Comparison of ENCODE assay signal across 8 mouse cellular contexts in the genomic region with DNA sequence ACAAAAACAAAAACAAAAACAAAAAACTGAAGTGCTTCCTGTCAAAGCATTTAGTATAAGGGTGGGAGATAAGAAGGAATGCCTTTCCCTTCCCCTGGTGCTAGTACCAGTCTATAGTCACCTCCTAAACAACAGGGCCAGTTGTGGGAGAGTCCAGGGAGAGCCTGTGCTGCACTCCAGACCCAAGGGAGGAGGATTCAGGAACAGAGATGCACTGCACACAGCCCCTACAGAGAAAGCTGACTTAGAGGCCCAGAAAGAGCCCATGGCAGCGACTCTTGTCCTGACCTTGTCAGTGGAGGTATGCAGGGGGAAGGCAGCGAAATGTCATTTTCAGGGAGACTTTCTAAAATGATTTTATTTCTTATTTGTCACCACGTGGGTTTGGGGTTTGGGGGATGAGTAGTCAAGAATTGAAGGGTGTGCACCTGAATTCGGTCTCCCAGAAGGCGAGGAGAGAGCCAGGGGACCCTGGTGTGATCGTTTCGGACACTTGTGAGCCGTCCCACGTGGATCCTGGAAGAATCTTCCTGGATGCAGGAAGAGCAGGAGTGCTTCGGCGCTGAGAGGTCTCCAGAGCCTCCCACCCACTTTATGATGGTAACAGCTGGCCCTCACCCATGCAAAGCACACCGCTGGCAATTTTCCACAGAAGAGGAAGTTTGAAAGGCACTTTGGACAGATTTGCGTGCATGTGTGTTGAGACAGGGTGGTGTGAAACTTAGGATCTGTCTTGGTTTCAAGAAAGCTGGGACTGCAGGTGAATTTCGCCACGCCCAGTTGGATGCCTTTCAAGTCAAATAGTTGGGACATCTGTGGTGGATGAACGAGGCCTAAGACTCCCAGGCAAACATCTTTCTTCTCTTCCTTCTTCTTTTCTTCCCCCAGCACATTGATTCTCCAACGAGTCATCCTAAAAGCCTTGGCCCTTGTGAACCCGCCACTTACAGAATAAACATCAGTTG. TPM values are rescaled to one million over a fixed set of nuclear protein-coding genes. Genes with fewer than 3 reads are reported as not detected.
DNase-seq lines count a peak whose midpoint lies in the region; ATAC-seq lines count a peak whose summit lies in the region.

No protein-coding gene starts in this region.

- ATAC-seq in lung, embryonic 15.5 days (ENCODE audit: borderline replicate concordance, extremely low read depth, low FRiP score, low TSS enrichment) = no peak
- ATAC-seq in forebrain, embryonic 11.5 days (replicated peaks; ENCODE audit: low FRiP score) = no peak
- no peak for ATAC-seq in intestine, embryonic 14.5 days (replicated peaks; ENCODE audit: low FRiP score, low TSS enrichment, low read depth)

- peaks cover 20% of the 10 kb centered on the region for H3K4me1 ChIP-seq in lung, embryonic 15.5 days
- H3K4me1 ChIP-seq in forebrain, embryonic 11.5 days (replicated peaks; ENCODE audit: control insufficient read depth, insufficient read depth, low read length) = peaks cover 7% of the 10 kb centered on the region
- H3K4me1 ChIP-seq in intestine, embryonic 14.5 days (replicated peaks; ENCODE audit: control insufficient read depth, insufficient read depth, low read length) = peaks cover 6% of the 10 kb centered on the region

- peaks cover 9% of the 10 kb centered on the region; the same call in 1 of the 2 replicates for H3K27me3 ChIP-seq in lung, embryonic 15.5 days
- H3K27me3 ChIP-seq in forebrain, embryonic 11.5 days (ENCODE audit: control insufficient read depth, insufficient read depth, low read length) = peaks cover 20% of the 10 kb centered on the region
- no peaks in the 10 kb centered on the region for H3K27me3 ChIP-seq in intestine, embryonic 14.5 days (replicated peaks; ENCODE audit: control insufficient read depth, insufficient read depth, low read length)

- no peak for DNase-seq in lung, postnatal 14 days
- DNase-seq in forebrain, embryonic 11.5 days (ENCODE audit: low spot score) = peak; percentile 51
- DNase-seq in intestine, embryonic 14.5 days (ENCODE audit: low spot score) = no peak
- DNase-seq in naive thymus-derived CD4-positive, alpha-beta T cell, adult 2 months (ENCODE audit: low read depth) = peak; percentile 13
- no peak for DNase-seq in frontal cortex, adult 2 months (ENCODE audit: extremely low spot score in 1 of 2, low spot score in 1 of 2)
- no peak for DNase-seq in kidney, postnatal 36 days
- DNase-seq in cerebellum, postnatal 14 days = no peak

- H3K9me3 ChIP-seq in lung, embryonic 15.5 days = no peaks in the 10 kb centered on the region
- H3K9me3 ChIP-seq in forebrain, embryonic 11.5 days (ENCODE audit: control insufficient read depth, low read length) = no peaks in the 10 kb centered on the region
- H3K9me3 ChIP-seq in intestine, embryonic 14.5 days (ENCODE audit: control insufficient read depth, low read length) = no peaks in the 10 kb centered on the region

- H3K9ac ChIP-seq in lung, embryonic 15.5 days = peak overlapping the region; percentile 56
- no peak overlapping the region for H3K9ac ChIP-seq in forebrain, embryonic 11.5 days (ENCODE audit: low read length)
- no peak overlapping the region; the same call in 1 of the 2 replicates for H3K9ac ChIP-seq in intestine, embryonic 14.5 days (ENCODE audit: low read length)

- H3K27ac ChIP-seq in lung, embryonic 15.5 days = peak overlapping the region; percentile 96
- no peak overlapping the region for H3K27ac ChIP-seq in forebrain, embryonic 11.5 days (ENCODE audit: low read depth, low read length)
- H3K27ac ChIP-seq in intestine, embryonic 14.5 days (ENCODE audit: low read depth) = no peak overlapping the region

- H3K4me2 ChIP-seq in lung, embryonic 15.5 days = peak overlapping the region; percentile 98
- H3K4me2 ChIP-seq in forebrain, embryonic 11.5 days (ENCODE audit: low read depth, low read length, severe bottlenecking) = peak overlapping the region; percentile 91
- H3K4me2 ChIP-seq in intestine, embryonic 14.5 days (ENCODE audit: low read length) = peak overlapping the region; percentile 99

- H3K36me3 ChIP-seq in lung, embryonic 15.5 days = no peaks in the 10 kb centered on the region
- H3K36me3 ChIP-seq in forebrain, embryonic 11.5 days (ENCODE audit: control insufficient read depth, insufficient read depth, low read length) = no peaks in the 10 kb centered on the region
- peaks cover 6% of the 10 kb centered on the region; the same call in 1 of the 2 replicates for H3K36me3 ChIP-seq in intestine, embryonic 14.5 days (ENCODE audit: control insufficient read depth, insufficient read depth, low read length)

- peak overlapping the region; percentile 70 for H3K4me3 ChIP-seq in lung, embryonic 15.5 days
- peak overlapping the region; percentile 57; the same call in 1 of the 2 replicates for H3K4me3 ChIP-seq in forebrain, embryonic 11.5 days (ENCODE audit: low read depth, low read length)
- H3K4me3 ChIP-seq in intestine, embryonic 14.5 days (ENCODE audit: low read depth, low read length) = peak overlapping the region; percentile 64

- 51% methylated on average over 18 of the region's 18 CpGs for WGBS in lung, embryonic 15.5 days
- 58% methylated on average over 18 of the region's 18 CpGs for WGBS in forebrain, embryonic 11.5 days
- WGBS in intestine, embryonic 14.5 days = 56% methylated on average over 18 of the region's 18 CpGs

RNA-seq across cellular contexts. Expression of a gene that starts 0.6 kb away (rescaled TPM):
- 9.1 and 10.5 TPM in 2 replicates for polyA plus RNA-seq in lung, embryonic 15.5 days (2015; fragmentation: Nextera tagmentation; extraction: Ambion mirVana)
- polyA plus RNA-seq in forebrain, embryonic 11.5 days (2014; fragmentation: Nextera tagmentation; extraction: Ambion mirVana) = 4.1 and 4.2 TPM in 2 replicates
- 7.9 and 9.2 TPM in 2 replicates for polyA plus RNA-seq in intestine, embryonic 14.5 days (2014; fragmentation: Nextera tagmentation; extraction: Ambion mirVana)
- 2.9 and 3.1 TPM in 2 replicates for polyA plus RNA-seq in frontal cortex, adult 2 months (2012; rRNA removed)

RNA-seq across cellular contexts. Expression of a gene that starts 23.4 kb away (rescaled TPM):
- polyA plus RNA-seq in lung, embryonic 15.5 days (2015; fragmentation: Nextera tagmentation; extraction: Ambion mirVana) = 7.0 and 8.3 TPM in 2 replicates
- 10.7 and 11.3 TPM in 2 replicates for polyA plus RNA-seq in forebrain, embryonic 11.5 days (2014; fragmentation: Nextera tagmentation; extraction: Ambion mirVana)
- polyA plus RNA-seq in intestine, embryonic 14.5 days (2014; fragmentation: Nextera tagmentation; extraction: Ambion mirVana) = 36.4 and 43.9 TPM in 2 replicates
- 653 and 659 TPM in 2 replicates for polyA plus RNA-seq in frontal cortex, adult 2 months (2012; rRNA removed)

RNA-seq across cellular contexts. Expression of a gene that starts 24.5 kb away (rescaled TPM):
- 13.3 and 14.2 TPM in 2 replicates for polyA plus RNA-seq in lung, embryonic 15.5 days (2015; fragmentation: Nextera tagmentation; extraction: Ambion mirVana)
- polyA plus RNA-seq in forebrain, embryonic 11.5 days (2014; fragmentation: Nextera tagmentation; extraction: Ambion mirVana) = 22.5 and 25.8 TPM in 2 replicates
- 17.5 and 17.7 TPM in 2 replicates for polyA plus RNA-seq in intestine, embryonic 14.5 days (2014; fragmentation: Nextera tagmentation; extraction: Ambion mirVana)
- 33.2 and 36.5 TPM in 2 replicates for polyA plus RNA-seq in frontal cortex, adult 2 months (2012; rRNA removed)

RNA-seq across cellular contexts. Expression of a gene that starts 35.0 kb away (rescaled TPM):
- 146 and 154 TPM in 2 replicates for polyA plus RNA-seq in lung, embryonic 15.5 days (2015; fragmentation: Nextera tagmentation; extraction: Ambion mirVana)
- 217 and 242 TPM in 2 replicates for polyA plus RNA-seq in forebrain, embryonic 11.5 days (2014; fragmentation: Nextera tagmentation; extraction: Ambion mirVana)
- polyA plus RNA-seq in intestine, embryonic 14.5 days (2014; fragmentation: Nextera tagmentation; extraction: Ambion mirVana) = 154 and 176 TPM in 2 replicates
- 226 and 229 TPM in 2 replicates for polyA plus RNA-seq in frontal cortex, adult 2 months (2012; rRNA removed)

RNA-seq across cellular contexts. Expression of a gene that starts 37.4 kb away (rescaled TPM):
- polyA plus RNA-seq in lung, embryonic 15.5 days (2015; fragmentation: Nextera tagmentation; extraction: Ambion mirVana) = 10.1 and 10.5 TPM in 2 replicates
- polyA plus RNA-seq in forebrain, embryonic 11.5 days (2014; fragmentation: Nextera tagmentation; extraction: Ambion mirVana) = 7.9 and 8.6 TPM in 2 replicates
- polyA plus RNA-seq in intestine, embryonic 14.5 days (2014; fragmentation: Nextera tagmentation; extraction: Ambion mirVana) = 12.3 and 12.7 TPM in 2 replicates
- 30.4 and 39.6 TPM in 2 replicates for polyA plus RNA-seq in frontal cortex, adult 2 months (2012; rRNA removed)

Comparison
In these comparisons a context has a peak if more than half of its experiments do, and no peak if none do; other contexts are left out.
1. DNase-seq: peak in forebrain, embryonic 11.5 days (single experiment) and naive thymus-derived CD4-positive, alpha-beta T cell, adult 2 months (single experiment); none in lung, postnatal 14 days (single experiment), intestine, embryonic 14.5 days (single experiment), frontal cortex, adult 2 months (0 of 2), kidney, postnatal 36 days (0 of 2) and cerebellum, postnatal 14 days (0 of 2).
2. RNA of a gene that starts 23.4 kb away (polyA plus RNA-seq): 653 to 659 TPM in frontal cortex, adult 2 months; 36.4 to 43.9 TPM in intestine, embryonic 14.5 days, 10.7 to 11.3 TPM in forebrain, embryonic 11.5 days and 7.0 to 8.3 TPM in lung, embryonic 15.5 days; every median in the first group is over 10 times any median in the second.
3. Peak in every context shown above with its lines, with median percentiles within 50 percentile points of each other: H3K4me2 ChIP-seq and H3K4me3 ChIP-seq.